Mouse (Mus musculus): ENCODE measurements at regions not wholly inside any gene's neighbourhood (a gene's known extent, or its start where the extent isn't known, plus 50 kb on each side); places are given as distances from the start of the nearest gene placed in this dataset.

GRCm38 (mm10) chr9:120853032-120853597 is 75.9 kb upstream of the Ctnnb1 start:
- TF ChIP-seq GATA1 (IDR thresholded peaks at IDR 0.05; ENCODE audit: borderline replicate concordance, low read length) (no peak), FLI1 (IDR thresholded peaks at IDR 0.05; ENCODE audit: low read length) (no peak)

Measured in megakaryocyte, embryonic 14.5 days (primary cell).